Mouse (Mus musculus) thymus, postnatal 36 days (tissue): ENCODE measurements around the gene Zc3h18.

Experiments
- DNase-seq, 2 experiments: peaks; one replicate each; pipeline ENCODE4 v3.0.0; 2022; ENCODE audit warnings: mixed read lengths in 2 of 2

Gene Zc3h18

GRCm38 (mm10) chr8:122347811-122348552, 28.4 kb upstream of the Zc3h18 start:
- no peak for DNase-seq

- no peak for DNase-seq
Observed at GRCm38 (mm10) chr8:122349357-122350297, 26.8 kb upstream of the Zc3h18 start.

GRCm38 (mm10) chr8:122350309-122351089, 25.9 kb upstream of the Zc3h18 start:
- no peak for DNase-seq

GRCm38 (mm10) chr8:122354157-122354556, 22.3 kb upstream of the Zc3h18 start:
- no peak for DNase-seq

GRCm38 (mm10) chr8:122355642-122356606, 20.5 kb upstream of the Zc3h18 start:
- DNase-seq: no peak

GRCm38 (mm10) chr8:122357202-122357601, 19.2 kb upstream of the Zc3h18 start:
- no peak for DNase-seq

GRCm38 (mm10) chr8:122357641-122358040, 18.8 kb upstream of the Zc3h18 start:
- no peak for DNase-seq

GRCm38 (mm10) chr8:122359111-122359775, 17.2 kb upstream of the Zc3h18 start:
- DNase-seq: no peak

GRCm38 (mm10) chr8:122360696-122361416, 15.6 kb upstream of the Zc3h18 start, which contains the start of gene Trhr2:
Gene Trhr2 (minus strand): TSS chr8:122360746.
- DNase-seq: no peak

- DNase-seq: no peak
Observed at GRCm38 (mm10) chr8:122362271-122362670, 14.1 kb upstream of the Zc3h18 start.

GRCm38 (mm10) chr8:122362967-122363366, 13.4 kb upstream of the Zc3h18 start:
- DNase-seq: no peak

GRCm38 (mm10) chr8:122368494-122368893, 7.9 kb upstream of the Zc3h18 start:
- DNase-seq: no peak

- peak; percentile 31 to 36 for DNase-seq
Observed at GRCm38 (mm10) chr8:122369665-122370064, 6.7 kb upstream of the Zc3h18 start.

GRCm38 (mm10) chr8:122371706-122372105, 4.7 kb upstream of the Zc3h18 start:
- no peak for DNase-seq

- DNase-seq: no peak
Observed at GRCm38 (mm10) chr8:122375320-122375719, 1.1 kb upstream of the Zc3h18 start.

- no peak for DNase-seq
Observed at GRCm38 (mm10) chr8:122375751-122376364, 551 bp upstream of the Zc3h18 start.

- no peak for DNase-seq
Observed at GRCm38 (mm10) chr8:122383039-122383438, 6.6 kb downstream of the Zc3h18 start.

GRCm38 (mm10) chr8:122389357-122389756, 12.9 kb downstream of the Zc3h18 start:
- no peak for DNase-seq

GRCm38 (mm10) chr8:122390758-122391157, 14.3 kb downstream of the Zc3h18 start:
- DNase-seq: no peak

- DNase-seq: no peak
Observed at GRCm38 (mm10) chr8:122393717-122394116, 17.3 kb downstream of the Zc3h18 start.
